Comparison of ENCODE assay signal across 8 mouse cellular contexts in the genomic region with DNA sequence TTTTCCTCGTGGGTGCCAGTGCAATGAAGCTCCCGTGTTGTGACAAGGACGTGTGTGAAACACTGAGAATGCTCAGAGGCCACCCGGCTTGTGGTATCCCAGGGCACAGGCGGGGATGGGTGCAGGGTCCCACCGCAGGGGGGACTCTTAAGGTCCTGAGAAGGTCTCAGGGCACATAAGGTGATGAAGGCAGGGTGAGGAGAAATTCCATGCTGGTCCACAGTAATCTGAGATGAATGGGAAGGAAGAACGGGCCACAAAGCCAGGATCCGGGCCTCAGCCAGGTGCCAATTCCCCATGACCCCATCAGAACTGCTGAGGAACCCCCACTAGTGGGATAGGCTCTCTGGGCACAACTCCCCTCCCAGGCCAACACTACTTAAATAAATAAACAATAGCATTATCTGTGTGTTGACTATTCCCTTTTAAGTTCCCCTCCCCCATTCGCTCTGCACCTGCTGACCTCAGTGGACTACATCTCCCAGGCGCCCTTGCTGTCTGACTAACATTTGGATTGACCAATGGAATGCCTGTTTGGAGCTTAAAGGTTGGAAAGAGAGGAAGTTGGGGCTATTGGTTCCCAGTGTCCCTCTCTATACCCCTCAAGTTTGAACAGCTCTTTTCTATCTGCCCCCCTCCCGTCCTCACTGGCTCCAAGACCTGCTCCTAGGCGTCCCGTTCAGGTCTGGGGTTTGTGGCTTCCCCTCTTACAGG. TPM values are rescaled to one million over a fixed set of nuclear protein-coding genes. Genes with fewer than 3 reads are reported as not detected.
DNase-seq lines count a peak whose midpoint lies in the region; ATAC-seq and TF ChIP-seq lines count a peak whose summit lies in the region.
"Had no signal": no experiment of that assay in that cellular context is flagged by ENCODE, and none has a peak within 500 bp of the region (broad histone marks: within the 10 kb centered on the region; RNA-seq: fewer than 3 reads in every experiment).

No protein-coding gene starts in this region.

- WGBS in intestine, embryonic 15.5 days, result 44% methylated on average over 13 of the region's 13 CpGs
- WGBS in liver, embryonic 14.5 days (ENCODE audit: insufficient replicate concordance), result 28% methylated on average over 13 of the region's 13 CpGs
- WGBS in neural tube, embryonic 15.5 days, result 34% methylated on average over 13 of the region's 13 CpGs

- H3K9ac ChIP-seq in intestine, embryonic 15.5 days, result no peak overlapping the region
- H3K9ac ChIP-seq in liver, embryonic 14.5 days (replicated peaks), result no peak overlapping the region
- H3K9ac ChIP-seq in neural tube, embryonic 15.5 days (replicated peaks), result no peak overlapping the region

- H3K27me3 ChIP-seq in intestine, embryonic 15.5 days (replicated peaks), result peaks cover 5% of the 10 kb centered on the region
- peaks cover 15% of the 10 kb centered on the region for H3K27me3 ChIP-seq in liver, embryonic 14.5 days (ENCODE audit: control insufficient read depth, insufficient read depth, low read length)
- H3K27me3 ChIP-seq in neural tube, embryonic 15.5 days (replicated peaks), result no peaks in the 10 kb centered on the region

- H3K27ac ChIP-seq in intestine, embryonic 15.5 days, result no peak overlapping the region
- no peak overlapping the region for H3K27ac ChIP-seq in liver, embryonic 14.5 days
- peak overlapping the region; percentile 65; the same call in 1 of the 2 replicates for H3K27ac ChIP-seq in neural tube, embryonic 15.5 days (replicated peaks)

- no peaks in the 10 kb centered on the region for H3K36me3 ChIP-seq in intestine, embryonic 15.5 days
- H3K36me3 ChIP-seq in liver, embryonic 14.5 days (replicated peaks; ENCODE audit: control insufficient read depth, insufficient read depth, low read depth), result no peaks in the 10 kb centered on the region
- no peaks in the 10 kb centered on the region for H3K36me3 ChIP-seq in neural tube, embryonic 15.5 days

- TF ChIP-seq CTCF in liver, embryonic 14.5 days (IDR thresholded peaks at IDR 0.05; ENCODE audit: low read depth), result no peak

- H3K4me2 ChIP-seq in intestine, embryonic 15.5 days (replicated peaks), result peak overlapping the region; percentile 55
- peak overlapping the region; percentile 2; the same call in 1 of the 2 replicates for H3K4me2 ChIP-seq in liver, embryonic 14.5 days (ENCODE audit: low read depth)
- H3K4me2 ChIP-seq in neural tube, embryonic 15.5 days, result peak overlapping the region; percentile 54

- H3K9me3 ChIP-seq in intestine, embryonic 15.5 days, result peaks cover 4% of the 10 kb centered on the region; the same call in 1 of the 2 replicates
- no peaks in the 10 kb centered on the region for H3K9me3 ChIP-seq in liver, embryonic 14.5 days (ENCODE audit: control insufficient read depth, low read length)
- no peaks in the 10 kb centered on the region for H3K9me3 ChIP-seq in neural tube, embryonic 15.5 days (replicated peaks)

- H3K4me1 ChIP-seq in intestine, embryonic 15.5 days (replicated peaks), result peaks cover 8% of the 10 kb centered on the region
- H3K4me1 ChIP-seq in liver, embryonic 14.5 days (replicated peaks; ENCODE audit: control insufficient read depth in 2 of 2, insufficient read depth in 2 of 2, low read length in 1 of 2), result peaks cover 0 to 4% of the 10 kb centered on the region in 2 experiments; a peak in 1 of 4 replicates
- H3K4me1 ChIP-seq in neural tube, embryonic 15.5 days, result peaks cover 46% of the 10 kb centered on the region

- peak overlapping the region; percentile 15; the same call in 1 of the 2 replicates for H3K4me3 ChIP-seq in intestine, embryonic 15.5 days (replicated peaks)
- H3K4me3 ChIP-seq in liver, embryonic 14.5 days (ENCODE audit: insufficient read depth in 1 of 2, low read depth in 2 of 2, low read length in 2 of 2), result no peak overlapping the region
- peak overlapping the region; percentile 23 for H3K4me3 ChIP-seq in neural tube, embryonic 15.5 days (replicated peaks)
- H3K4me3 ChIP-seq: erythroblast, embryonic 14.5 days had no signal

- ATAC-seq in intestine, embryonic 15.5 days, result peak; percentile 50
- ATAC-seq in liver, embryonic 14.5 days (ENCODE audit: insufficient read depth), result peak; percentile 47; the same call in 1 of the 2 replicates
- peak; percentile 40; the same call in 1 of the 2 replicates for ATAC-seq in neural tube, embryonic 15.5 days (ENCODE audit: low FRiP score)

- TF ChIP-seq EP300 in liver, embryonic 14.5 days (IDR thresholded peaks at IDR 0.05; ENCODE audit: low read depth), result no peak

- peak; percentile 6 for DNase-seq in NIH3T3 (ENCODE audit: low read depth)
- DNase-seq in cerebellum, adult 18-20 months, result peak; percentile 72 to 88
- DNase-seq in gastrocnemius, adult 8-10 months (ENCODE audit: low spot score in 2 of 2), result peak; percentile 28 to 29
- DNase-seq in liver, embryonic 14.5 days (ENCODE audit: low read depth in 3 of 3, low spot score in 3 of 3), result no peak
- no peak for DNase-seq in thymus, postnatal 10 days (ENCODE audit: low spot score in 2 of 2)

RNA-seq across cellular contexts. Expression of a gene that starts 4.4 kb away (rescaled TPM):
- total RNA-seq in gastrocnemius, adult 8-10 months (2022), result 1 to 10 TPM; 1.8 to 3.4 (median 2.3) TPM
- polyA plus RNA-seq in intestine, embryonic 15.5 days (2015; fragmentation: Nextera tagmentation; extraction: Ambion mirVana), result 6.9 and 7.1 TPM in 2 replicates
- 1.4 and 1.6 TPM in 2 replicates for polyA plus RNA-seq in liver, embryonic 14.5 days (2012; rRNA removed)
- 1.0 and 1.2 TPM in 2 replicates for polyA plus RNA-seq in liver, embryonic 14.5 days (2014; fragmentation: Nextera tagmentation; extraction: Ambion mirVana)
- 18.0 and 19.9 TPM in 2 replicates for polyA plus RNA-seq in neural tube, embryonic 15.5 days (2015; fragmentation: Nextera tagmentation; extraction: Ambion mirVana)

RNA-seq across cellular contexts. Expression of a gene that starts 46.5 kb away (rescaled TPM):
- total RNA-seq in gastrocnemius, adult 8-10 months (2022), result 1,000 to 10,000 TPM in 1 of 4 experiments, 100 to 1,000 TPM in 3; 818 to 1,021 (median 841) TPM
- polyA plus RNA-seq in intestine, embryonic 15.5 days (2015; fragmentation: Nextera tagmentation; extraction: Ambion mirVana), result 0.45 and 0.62 TPM in 2 replicates
- 0.10 TPM in 1 of 2 replicates, not detected in the other for polyA plus RNA-seq in liver, embryonic 14.5 days (2012; rRNA removed)
- not detected in 2 replicates for polyA plus RNA-seq in liver, embryonic 14.5 days (2014; fragmentation: Nextera tagmentation; extraction: Ambion mirVana)
- polyA plus RNA-seq in neural tube, embryonic 15.5 days (2015; fragmentation: Nextera tagmentation; extraction: Ambion mirVana), result 1.8 and 4.7 TPM in 2 replicates
- polyA plus RNA-seq: erythroblast, embryonic 14.5 days had no signal

Comparison
In these comparisons a context has a peak if more than half of its experiments do, and no peak if none do; other contexts are left out.
1. DNase-seq: peak in NIH3T3 (single experiment), cerebellum, adult 18-20 months (2 of 2) and gastrocnemius, adult 8-10 months (2 of 2); none in liver, embryonic 14.5 days (0 of 3) and thymus, postnatal 10 days (0 of 2).
2. H3K4me2 ChIP-seq: peak in every context shown above with its lines; median percentile 55 in intestine, embryonic 15.5 days; 54 in neural tube, embryonic 15.5 days; 2 in liver, embryonic 14.5 days.
3. H3K4me3 ChIP-seq: peak in intestine, embryonic 15.5 days (single experiment) and neural tube, embryonic 15.5 days (single experiment); none in liver, embryonic 14.5 days (0 of 2).
4. Peak in every context shown above with its lines, with median percentiles within 50 percentile points of each other: ATAC-seq.